Mouse (Mus musculus): ENCODE data around the gene Fcgr1.
"Not testable (repeated sequence)": the region's sequence is repeated elsewhere in the genome, so short reads cannot be mapped to it uniquely, and the experiment has no call there.

The Fcgr1 gene

DNA sequence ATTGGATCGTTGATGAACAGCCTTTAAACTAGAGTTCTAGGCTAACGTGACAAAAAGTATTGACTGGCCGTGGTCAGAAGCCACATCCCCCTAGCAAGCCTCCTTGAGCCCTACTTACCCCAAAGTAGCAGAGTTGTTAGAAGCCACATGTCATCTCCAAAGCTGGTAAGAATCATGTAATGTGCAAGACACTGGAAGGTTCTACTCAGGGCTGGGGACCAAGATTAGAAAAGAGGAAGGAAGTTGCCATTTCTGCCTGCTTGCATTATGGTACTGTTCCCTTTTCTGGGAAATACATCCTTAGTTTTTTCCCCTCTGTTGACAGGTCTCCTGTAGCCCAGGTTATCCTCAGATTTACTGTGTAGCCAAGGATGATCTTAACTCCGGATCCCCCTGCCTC, at the start of gene Fcgr1:
Gene Fcgr1 (minus strand): TSS at position 183 of the 400 bp plus-strand sequence.
- DNase-seq (ENCODE audit: low spot score in 2 of 2) = no peak

GRCm38 (mm10) chr3:96342652-96343051, 48.9 kb upstream of the Fcgr1 start:
- DNase-seq (ENCODE audit: low spot score in 2 of 2) = not testable (repeated sequence)

GRCm38 (mm10) chr3:96342100-96342499, 48.3 kb upstream of the Fcgr1 start:
- not testable (repeated sequence) for DNase-seq (ENCODE audit: low spot score in 2 of 2)

DNA sequence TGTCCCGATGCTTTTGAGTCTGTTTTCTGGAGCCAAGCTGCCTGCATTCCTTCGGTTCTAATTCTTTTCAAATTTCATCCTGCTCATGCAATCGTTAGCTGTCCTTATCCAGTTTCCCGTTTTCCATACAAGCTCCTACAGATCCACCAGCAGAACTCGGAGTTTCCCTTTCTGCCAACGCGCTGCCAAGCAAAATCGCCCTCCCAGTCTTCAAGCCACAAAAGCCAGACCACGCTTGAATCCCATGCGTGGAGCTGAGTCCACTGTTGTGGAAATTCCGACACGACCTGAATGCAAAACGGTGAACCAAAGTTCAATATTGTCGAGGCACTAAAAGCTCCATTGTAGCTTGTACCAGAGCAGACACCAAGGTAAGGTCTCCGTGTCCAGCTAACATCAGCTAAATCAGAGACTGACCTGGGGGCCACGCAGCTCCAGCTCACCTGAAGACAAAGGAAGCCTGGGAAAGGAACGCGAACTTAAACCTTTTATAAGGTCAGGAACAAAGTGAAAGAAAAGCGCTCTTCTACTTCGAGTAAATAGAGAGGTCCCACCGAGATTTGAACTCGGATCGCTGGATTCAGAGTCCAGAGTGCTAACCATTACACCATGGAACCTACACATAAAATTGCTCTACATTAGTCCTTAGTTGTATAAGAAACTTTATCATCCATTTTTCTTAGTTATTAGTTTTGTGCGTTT, 47.0 kb upstream of the Fcgr1 start:
- no peak for DNase-seq (ENCODE audit: low spot score in 2 of 2)

GRCm38 (mm10) chr3:96338849-96339480, 45.2 kb upstream of the Fcgr1 start:
- no peak for DNase-seq (ENCODE audit: low spot score in 2 of 2)

DNA sequence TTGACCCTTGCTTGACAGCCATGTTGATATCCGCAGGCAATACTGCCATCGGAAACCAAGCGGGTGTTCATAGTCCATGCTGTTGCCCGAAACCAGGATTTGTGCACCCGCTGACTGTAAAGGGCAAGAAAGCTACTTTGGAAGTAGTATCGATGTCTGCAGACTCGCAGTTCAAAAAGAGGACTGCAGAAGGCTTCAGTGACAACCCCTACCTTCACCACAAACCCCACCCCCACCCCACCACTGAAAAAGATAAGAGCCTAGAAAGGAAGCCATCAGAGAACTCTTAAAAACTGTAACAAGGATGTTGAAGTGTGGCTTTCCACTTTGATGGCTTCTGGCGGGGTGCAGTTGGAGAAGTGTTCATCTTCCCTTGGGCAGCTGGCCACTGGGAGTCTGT, 44.3 kb upstream of the Fcgr1 start:
- no peak for DNase-seq (ENCODE audit: low spot score in 2 of 2)

- no peak for DNase-seq (ENCODE audit: low spot score in 2 of 2)
Observed at GRCm38 (mm10) chr3:96337269-96337668, 43.5 kb upstream of the Fcgr1 start.

GRCm38 (mm10) chr3:96336636-96337035, 42.9 kb upstream of the Fcgr1 start:
- no peak for DNase-seq (ENCODE audit: low spot score in 2 of 2)

DNA sequence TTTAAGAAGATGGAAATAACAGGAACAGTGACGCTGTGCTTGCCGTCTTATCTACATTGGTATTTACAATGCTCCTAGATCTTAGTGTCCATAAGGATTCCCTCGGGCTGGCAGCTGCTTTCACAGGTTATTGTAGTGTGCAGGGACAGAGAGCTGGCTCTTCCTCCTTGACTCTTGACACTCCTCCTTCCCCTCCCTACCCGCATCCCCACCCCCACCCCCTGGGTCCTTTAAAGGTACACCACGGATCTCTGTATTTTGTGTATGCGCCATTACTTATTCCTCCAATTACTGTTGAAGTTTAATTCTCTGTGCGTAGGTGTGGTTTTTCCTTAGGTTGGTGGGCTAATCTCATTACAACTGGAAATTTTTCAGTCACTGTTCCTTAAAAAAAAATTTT, 41.8 kb upstream of the Fcgr1 start:
- DNase-seq (ENCODE audit: low spot score in 2 of 2) = no peak

DNA sequence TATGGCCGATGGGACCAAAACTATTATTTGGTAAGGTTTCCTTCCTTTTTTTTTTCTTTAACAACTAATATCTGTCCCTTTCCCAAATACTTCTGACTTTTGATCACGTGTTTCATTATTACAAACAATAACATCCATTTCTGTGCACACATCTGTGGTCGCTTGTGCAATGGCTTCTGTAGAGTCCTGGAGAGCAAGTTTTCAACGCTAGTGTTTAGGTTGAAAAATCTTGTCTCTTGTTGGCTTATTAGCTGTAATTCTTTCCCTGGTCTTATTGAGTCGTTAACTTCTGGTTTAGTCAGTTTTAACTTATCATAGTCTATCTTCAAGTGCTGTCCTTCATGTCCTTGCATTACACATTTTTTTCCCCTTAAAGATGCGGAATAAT, 41.4 kb upstream of the Fcgr1 start:
- no peak for DNase-seq (ENCODE audit: low spot score in 2 of 2)

DNA sequence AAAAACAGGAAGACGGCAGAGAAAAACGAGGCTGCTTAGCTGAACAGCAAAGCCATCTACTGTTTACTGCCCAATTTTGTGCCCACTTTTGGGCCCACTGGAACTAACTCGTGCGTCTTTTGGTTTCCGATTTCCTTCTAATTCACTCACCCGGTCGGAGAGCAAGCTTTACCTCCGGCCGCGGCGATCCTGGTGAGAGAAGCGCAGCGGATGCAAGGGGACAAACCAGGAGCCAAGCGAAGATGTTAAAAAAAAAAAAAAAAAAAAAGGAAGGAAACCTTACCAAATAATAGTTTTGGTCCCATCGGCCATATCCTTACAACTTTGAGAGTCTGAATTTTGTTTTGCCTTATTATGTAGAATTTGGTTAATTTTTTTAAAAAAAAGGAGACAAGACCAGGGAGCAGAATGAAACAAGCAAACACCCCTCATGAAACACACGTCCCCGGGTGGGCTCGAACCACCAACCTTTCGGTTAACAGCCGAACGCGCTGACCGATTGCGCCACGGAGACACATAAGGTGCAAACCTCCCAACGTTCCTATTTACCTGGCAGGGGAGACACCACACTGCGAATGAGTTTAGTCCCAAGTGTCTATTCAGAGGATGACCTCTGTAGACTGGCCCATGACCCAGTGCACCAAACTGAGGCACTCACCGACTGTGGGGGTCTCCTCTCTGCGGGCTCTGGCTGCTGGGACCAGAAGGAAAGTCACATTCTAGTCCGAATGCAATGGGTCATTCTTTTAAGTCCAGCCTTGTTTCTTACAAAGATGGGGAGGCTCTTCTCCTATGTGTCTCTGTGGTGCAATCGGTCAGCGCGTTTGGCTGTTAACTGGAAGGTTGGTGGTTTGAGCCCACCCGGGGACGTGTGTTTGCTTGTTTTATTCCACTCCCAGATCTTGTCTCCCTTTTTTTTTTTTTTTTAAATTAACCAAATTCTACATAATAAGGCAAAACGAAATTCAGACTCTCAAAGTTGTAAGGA, 40.7 kb upstream of the Fcgr1 start:
- no peak for DNase-seq (ENCODE audit: low spot score in 2 of 2)

DNA sequence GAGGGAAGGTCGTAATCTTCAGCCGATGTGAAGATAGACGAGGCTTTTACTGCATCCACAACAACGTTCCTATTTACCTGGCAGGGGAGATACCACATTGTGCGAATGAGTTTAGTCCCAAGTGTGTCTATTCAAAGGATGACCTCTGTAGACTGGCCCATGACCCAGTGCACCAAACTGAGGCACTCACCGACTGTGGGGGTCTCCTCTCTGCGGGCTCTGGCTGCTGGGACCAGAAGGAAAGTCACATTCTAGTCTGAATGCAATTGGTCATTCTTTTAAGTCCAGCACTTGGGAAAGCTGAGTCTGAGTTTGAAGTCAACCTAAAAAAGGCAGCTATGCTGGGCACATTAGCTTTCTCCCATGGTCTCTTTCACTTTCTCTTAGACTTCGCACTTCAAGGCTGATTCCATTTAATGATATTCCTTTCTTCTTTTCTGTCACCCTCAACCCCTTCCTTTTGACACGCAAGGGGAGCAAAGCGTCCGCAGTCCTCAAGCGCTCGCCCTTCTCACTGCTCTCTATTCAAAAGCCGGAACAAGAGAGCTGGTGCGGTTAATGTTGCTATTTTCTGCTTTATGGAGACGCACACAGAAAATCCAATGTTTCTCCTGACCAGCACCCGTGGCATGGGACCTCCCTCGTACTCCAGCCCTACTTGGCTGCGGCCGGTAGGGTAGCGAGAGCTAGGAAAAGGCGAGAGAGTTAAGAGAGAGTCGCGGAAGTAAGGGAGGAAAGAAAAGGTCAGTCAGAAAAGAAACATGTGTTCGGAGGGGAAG, 39.8 kb upstream of the Fcgr1 start:
- DNase-seq (ENCODE audit: low spot score in 2 of 2) = no peak

DNA sequence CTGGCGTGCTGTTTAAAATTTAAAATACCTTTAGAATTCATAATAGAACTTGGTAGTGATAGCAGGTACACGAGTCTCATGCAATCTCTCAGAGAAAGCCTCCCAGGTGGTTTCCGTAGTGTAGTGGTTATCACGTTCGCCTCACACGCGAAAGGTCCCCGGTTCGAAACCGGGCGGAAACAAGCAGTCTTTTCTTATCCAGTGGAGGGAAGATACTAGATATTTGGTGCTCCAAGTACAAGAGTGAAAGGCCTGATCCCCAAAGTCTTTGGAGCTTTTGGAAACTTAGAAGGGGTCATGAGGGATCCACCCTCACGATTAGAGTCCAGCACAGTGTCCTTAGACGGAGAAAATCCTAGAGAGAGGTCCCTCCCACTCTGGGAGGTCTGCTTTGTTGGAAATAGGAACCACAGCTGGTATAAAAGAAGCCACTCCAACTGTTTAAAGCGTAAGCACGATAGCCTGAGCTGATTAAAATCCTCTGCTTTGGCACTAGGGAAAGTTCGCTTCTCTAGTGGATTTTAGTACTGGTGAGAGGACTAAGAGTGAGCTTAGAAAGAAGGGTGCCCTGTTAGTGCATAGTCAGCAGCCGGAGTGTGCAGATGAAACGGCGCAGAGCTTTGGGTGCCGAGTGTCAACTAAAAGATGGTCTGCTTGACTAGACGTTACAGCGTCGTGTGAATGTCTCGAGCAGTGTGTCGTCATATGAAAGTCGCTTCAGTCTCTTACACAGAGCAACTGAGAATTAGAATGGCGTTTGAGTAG, 39.0 kb upstream of the Fcgr1 start:
- DNase-seq (ENCODE audit: low spot score in 2 of 2) = peak in 1 of 2 experiments; percentile 38

- DNase-seq (ENCODE audit: low spot score in 2 of 2) = no peak
Observed at GRCm38 (mm10) chr3:96332000-96332399, 38.2 kb upstream of the Fcgr1 start.

GRCm38 (mm10) chr3:96331438-96331837, 37.7 kb upstream of the Fcgr1 start:
- no peak for DNase-seq (ENCODE audit: low spot score in 2 of 2)

- no peak for DNase-seq (ENCODE audit: low spot score in 2 of 2)
Observed at GRCm38 (mm10) chr3:96330603-96331002, 36.8 kb upstream of the Fcgr1 start.

DNA sequence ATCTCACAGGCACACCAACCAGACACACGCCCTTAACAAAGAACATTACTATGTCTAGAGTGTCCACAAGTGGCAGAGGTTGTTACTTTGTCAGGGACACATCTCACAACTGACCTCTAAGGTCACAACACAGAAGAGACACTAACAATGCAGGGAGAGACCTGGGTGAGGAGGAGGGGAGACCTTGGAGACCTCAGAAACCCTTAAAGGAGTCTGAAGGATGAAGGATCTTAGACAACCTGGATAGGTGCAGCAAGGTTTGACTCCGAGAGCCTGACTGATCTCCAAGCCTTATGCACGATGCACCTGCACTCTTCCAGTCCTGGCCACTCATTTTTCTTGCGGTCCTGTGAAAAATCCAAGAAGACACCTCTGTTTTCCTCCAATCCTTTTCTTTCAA, 36.4 kb upstream of the Fcgr1 start:
- DNase-seq (ENCODE audit: low spot score in 2 of 2) = no peak

- DNase-seq (ENCODE audit: low spot score in 2 of 2) = no peak
Observed at GRCm38 (mm10) chr3:96328730-96329387, 35.1 kb upstream of the Fcgr1 start.

DNA sequence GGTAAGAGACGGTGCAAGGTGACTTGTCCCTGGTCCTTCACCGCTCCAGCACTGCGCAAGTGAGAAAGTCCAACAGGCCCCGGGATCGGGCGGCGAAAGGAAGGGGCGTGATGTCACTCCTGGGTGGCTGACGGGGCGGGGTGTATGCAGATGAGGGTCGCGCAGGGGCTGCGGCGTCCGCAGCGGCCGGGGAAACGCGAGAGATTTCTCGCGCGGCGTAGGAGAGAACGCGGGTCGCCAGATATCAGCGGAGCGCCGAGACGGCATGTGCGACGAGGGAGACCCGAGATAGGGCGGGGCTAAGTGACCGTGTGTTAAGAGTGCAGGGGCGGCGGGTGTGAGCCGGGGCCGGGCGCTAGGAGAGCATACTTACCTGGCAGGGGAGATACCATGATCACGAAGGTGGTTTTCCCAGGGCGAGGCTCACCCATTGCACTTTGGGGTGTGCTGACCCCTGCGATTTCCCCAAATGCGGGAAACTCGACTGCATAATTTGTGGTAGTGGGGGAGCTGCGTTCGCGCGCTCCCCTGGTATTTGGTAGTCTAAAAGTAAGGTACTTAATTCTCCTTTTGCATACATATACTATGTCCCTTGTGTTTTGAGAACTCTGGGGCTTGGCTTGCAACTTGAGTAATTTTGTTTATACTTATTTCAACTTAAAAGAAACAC, 34.4 kb upstream of the Fcgr1 start:
- not testable (repeated sequence) for DNase-seq (ENCODE audit: low spot score in 2 of 2)

DNA sequence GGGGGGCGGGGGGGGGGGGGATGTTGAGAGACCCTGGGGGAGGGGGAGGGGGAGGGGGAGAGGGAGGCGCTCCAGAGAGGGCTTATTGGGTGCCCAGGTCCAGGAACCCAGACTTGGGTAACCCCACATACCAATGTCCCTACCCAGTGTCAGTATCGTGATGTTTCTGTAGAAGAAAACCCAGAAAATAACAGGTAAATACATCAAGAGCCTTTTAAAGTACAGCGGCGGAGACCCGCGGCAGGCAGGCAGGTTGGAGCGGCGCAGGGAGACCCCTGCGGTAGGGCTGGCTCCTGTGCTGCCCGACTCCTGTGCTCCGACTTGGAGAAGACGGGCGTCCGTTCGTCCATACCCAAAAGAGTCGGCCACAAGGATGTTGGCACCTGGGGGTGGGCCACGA, 33.9 kb upstream of the Fcgr1 start:
- no peak for DNase-seq (ENCODE audit: low spot score in 2 of 2)
